Mouse (Mus musculus): Measurements from ENCODE around the gene Traip.

The Traip gene

DNA sequence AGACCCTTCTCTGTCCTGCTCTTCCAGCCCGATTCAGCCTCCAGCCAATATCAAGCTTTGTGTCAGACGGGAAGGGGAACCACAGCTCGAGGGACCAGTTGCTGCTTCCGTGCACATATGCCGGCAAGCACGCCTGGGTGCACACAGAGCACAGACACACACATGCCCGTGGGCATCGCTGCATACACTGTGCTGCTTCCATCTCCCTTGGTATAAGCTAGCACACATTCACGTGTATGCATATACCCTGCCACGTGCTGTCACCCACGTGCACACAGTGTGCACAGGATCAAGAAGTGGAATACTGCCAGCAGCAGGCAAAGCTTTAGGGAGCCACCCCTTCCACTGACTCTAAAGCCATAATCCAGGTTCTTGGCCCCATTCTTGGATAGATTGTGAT lies 15.8 kb upstream of the Traip start:
- peak; percentile 73 to 83 for DNase-seq (ENCODE audit: low spot score in 2 of 2)

DNA sequence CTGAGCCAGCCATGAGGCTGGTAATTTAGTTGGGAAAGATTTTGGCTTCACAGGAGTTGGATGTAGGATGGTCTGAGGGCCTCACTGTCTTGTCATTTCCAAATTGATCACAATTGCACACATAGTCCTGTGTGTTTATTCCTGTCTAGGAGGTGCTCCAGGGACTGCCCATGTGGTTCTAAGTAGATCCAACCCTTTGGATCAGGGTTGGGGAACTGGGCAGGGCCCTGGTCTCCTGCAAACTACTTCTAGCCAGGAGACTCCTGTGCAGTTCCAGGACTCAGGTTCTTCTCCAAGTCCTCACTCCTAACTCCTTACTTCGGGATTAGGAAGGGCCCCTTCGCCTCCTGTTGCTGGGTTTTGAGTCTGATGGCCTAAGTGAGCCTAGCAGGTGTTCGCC lies 14.6 kb upstream of the Traip start, which contains the start of gene Camkv:
Camkv (plus strand) TSS at position 301 of the 400 bp plus-strand sequence.
- DNase-seq (ENCODE audit: low spot score in 2 of 2) = no peak

DNA sequence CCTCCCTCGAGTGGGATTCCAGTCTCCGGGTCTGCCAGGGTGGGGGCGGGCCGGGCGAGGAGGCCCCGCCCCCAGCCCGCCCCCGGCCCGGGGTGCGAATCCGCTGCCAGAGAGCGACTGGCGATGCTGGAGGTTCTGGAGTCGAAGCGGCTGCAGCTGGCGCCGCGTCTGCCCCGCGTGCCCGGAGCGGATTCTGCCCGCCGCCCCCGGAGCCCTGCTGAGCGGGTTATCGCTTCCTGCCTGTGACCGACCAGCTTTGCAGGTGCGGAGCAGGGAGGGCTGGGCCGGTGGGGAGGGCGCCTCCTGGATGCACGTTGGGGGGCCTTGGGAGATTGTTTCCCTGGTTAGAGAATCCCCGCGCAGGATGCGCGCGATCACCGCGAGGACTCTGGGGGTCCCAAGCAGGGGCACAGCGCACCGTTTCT lies 14.1 kb upstream of the Traip start:
- peak; percentile 73 for DNase-seq (ENCODE audit: low spot score in 2 of 2)

DNA sequence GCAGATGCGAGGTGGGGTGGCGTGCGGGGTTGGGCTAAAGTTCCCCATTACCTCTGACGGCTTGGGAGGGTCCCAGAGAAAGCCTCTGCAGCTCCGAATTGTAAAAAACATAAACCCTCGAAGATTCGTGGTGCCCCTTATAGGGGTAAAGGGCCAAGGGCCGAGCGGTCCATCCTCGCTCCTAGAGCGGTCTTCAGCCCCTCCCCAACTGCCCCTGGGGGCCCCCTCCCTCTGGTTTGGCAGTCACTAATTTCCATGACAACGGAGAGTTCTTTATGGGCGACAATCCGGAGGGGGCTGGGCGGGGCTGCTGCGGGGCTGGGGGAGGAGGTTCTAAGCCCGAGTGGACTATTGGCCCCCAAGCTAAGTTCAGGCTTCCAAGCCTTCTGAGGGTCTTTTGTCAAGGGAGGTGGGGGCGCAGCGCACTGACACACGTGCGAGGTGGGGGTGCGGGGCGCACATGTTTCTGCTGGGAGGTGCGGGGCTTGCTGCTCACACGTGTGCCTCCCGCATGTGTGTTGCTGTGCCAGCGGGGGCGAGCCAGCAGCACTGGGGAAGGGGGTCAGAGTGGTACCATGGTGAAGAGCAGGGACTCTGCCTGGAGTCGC lies 13.6 kb upstream of the Traip start:
- peak; percentile 84 to 85 for DNase-seq (ENCODE audit: low spot score in 2 of 2)

DNA sequence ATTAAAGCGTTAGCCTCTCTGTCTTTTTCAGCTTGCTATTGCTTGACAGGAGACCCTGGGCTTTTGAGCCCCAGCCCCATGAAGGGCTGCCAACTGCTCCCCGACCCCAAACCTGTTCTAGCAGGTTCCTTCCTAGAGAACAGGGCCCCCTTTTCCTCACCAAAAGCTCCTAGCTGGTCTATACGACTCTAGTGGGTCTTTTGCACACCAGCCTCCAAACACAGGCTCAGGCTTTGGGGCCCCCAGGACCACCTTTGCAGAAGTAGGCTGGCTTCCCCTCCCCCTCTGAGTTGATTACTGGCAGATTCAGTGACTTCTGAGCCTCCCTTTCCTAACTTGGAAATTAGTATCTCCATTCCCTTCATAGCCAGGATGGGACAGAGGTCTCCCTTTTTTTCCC lies 13.1 kb upstream of the Traip start:
- DNase-seq (ENCODE audit: low spot score in 2 of 2) = no peak

DNA sequence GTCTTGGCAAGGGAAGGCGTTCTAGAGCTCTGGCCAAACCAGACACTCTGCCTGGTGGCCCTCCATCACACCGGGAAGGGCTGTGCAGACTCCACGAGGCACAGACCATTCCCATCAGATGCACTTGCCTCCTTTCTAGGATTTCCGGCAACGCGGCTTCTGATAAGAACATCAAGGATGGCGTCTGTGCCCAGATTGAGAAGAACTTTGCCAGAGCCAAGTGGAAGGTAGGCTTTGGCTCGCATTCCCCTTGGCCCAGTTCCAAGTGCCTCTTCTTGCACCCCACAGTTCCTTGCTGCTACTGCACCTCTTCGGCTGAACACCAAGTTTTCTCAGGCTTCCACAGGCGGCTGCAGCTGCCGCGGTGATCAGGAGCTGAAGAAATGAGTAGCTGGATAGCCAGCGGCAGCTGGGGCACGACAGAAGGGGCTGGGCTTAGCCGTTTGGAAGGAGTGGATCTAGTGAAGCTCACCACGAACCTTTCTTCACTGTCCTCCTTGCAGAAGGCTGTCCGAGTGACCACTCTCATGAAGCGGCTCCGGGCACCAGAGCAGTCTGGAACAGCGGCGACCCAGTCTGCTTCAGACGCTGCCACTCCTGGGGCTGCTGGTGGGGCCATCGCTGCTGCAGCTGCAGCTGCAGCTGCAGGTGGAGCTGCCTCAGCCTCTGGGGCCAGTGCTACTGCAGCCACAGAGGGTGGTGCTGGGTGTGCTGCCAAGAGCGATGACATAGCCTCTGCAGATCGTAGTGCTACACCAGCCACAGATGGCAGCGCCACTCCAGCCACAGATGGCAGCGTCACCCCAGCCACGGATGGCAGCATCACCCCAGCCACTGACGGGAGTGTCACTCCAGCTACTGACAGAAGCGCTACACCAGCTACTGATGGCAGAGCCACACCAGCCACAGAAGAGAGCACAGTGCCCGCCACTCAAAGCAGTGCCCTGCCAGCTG lies 2.4 kb upstream of the Traip start:
- no peak for DNase-seq (ENCODE audit: low spot score in 2 of 2)

DNA sequence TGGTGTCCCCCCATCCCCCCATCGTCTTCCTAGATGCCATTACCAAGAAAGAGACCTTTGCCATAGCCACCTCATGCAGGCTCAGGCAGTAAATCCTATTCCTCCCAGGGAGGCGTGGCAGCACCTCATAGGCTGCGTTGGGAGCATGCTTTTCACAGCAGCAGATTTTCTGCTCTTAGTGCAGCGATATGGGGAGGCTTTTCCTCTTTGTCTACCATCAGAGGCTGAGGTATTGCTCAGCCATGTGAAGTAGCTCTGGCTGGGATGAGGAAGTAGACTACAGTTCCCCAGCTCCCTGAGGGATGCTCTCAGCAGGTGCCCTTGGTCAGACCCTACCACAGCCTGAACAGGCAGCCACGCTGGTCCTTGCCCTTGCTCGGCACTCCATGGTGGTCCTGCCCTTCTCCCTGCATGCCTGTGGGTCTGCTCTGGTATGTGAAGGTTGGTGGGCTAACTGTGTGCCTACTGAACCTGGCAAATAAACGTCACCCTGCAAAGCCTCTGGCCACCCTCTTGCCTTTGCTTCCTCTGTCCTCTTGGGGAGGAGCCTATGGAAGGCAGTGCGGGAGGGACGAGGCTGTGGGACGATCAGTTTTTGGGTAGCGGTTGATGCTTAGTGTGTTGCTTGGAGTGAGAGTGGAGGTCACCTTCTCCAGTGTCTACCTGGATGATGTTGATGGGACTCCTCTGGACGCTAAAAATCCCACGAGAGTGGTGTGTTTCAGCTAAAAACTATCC lies 583 bp upstream of the Traip start:
- DNase-seq (ENCODE audit: low spot score in 2 of 2) = no peak

DNA sequence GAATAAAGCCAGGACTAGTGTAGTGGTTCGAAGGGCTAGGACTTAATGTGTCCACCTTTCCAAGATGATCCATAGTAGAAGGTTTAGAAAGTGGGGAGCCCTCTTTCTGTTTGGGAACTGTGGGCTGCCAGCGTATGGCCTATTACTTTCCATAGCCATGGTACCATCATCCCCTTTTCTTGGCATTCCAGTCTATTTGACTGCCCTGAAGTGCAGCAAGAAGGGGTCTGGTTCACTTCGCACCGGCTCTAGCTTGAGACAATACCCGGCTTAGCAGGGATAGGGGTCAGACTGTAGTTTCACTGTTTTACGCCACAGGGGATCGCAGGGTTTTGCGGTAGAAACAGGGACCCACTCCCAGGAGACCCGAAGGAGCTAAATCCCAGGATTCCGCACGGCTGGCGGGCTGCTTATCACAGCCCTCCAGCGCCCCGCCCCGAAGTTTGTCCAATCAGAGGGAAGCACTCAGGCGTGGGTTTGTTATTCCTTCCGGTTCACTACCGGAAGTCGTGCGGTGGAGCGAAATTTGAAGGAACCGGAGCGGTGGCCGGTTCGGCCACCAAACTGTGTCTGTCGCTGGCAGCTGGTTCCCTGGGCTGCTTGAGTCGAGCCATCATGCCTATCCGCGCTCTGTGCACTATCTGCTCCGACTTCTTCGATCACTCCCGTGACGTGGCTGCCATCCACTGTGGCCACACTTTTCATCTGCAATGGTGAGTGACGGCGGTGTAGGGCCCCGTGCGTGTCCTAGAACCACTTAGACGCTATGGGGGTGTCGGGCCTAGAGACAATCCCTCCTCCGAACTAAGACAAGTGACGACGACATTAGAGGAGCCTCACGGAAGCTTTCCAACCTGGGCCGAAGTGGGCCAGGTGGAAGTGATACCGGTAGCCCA lies 772 bp downstream of the Traip start:
- DNase-seq (ENCODE audit: low spot score in 2 of 2) = peak; percentile 96 to 97

DNA sequence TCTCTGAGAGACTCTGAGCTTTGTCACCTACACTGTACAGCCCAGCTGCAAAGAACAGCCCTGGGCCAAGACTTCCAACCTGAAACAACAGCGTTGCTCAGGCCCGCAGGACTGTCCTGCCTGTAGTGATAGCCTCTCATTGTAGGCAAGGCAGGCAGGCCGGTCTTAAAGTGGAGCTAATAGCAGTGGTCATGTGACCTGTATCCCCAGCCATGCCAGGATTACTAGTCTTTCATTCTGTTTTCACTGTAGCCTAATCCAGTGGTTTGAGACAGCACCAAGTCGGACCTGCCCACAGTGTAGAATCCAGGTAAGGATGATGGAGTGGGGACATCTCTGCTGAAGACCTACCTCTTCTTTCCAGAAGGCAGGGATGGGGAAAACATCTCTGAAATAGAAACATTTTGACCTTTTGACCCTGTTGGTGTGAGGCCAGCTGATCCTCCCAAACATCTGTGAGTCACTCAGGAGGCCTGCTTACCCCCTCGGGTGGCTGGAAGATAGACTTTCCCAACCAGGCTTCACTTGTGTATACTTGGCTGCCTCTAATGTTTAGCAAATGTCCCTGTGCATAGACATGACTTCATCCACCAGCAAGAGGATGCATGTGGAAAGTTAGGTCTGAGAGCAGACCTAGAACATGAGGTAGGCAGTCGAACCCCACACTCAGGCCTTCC lies 5.8 kb downstream of the Traip start:
- no peak for DNase-seq (ENCODE audit: low spot score in 2 of 2)

DNA sequence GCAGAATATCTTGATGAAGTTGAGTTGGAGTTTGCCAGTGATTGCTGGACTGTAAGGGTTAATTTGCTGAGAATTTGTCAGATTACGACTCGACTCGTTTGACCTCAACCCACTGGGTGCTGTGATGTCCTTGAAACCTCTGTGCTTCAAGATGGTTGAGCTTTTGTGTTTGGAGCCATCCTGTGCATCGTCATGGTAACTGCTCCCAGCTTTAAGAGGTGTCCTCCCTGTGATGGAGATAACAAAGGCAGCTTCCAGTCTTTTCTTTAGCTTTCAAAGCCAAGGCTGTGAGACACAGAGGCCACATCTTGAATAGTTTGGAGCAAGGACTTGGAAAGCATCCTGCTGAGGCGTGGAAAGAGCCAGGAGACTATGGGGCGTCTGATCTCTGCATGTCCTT lies 7.2 kb downstream of the Traip start:
- DNase-seq (ENCODE audit: low spot score in 2 of 2) = no peak

DNA sequence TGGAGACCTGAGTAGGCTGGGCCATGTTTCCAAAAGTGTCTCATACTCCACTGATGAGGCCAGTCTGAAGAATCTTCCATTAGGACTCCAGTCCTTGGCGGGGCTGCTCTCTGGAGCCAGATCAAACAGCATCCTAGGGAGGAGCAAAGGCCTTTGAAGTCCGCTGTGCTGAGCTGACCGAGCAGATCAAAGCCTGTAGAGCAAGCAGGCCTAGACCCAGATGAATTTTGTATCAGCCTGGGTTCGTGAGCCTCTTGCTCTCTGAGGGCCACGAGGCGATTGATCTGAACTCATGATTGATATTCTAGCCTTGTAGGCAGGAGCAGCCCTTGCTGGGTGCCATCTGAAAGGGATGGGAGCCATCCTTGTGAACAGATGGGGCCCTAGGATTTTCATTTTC lies 10.0 kb downstream of the Traip start:
- no peak for DNase-seq (ENCODE audit: low spot score in 2 of 2)

DNA sequence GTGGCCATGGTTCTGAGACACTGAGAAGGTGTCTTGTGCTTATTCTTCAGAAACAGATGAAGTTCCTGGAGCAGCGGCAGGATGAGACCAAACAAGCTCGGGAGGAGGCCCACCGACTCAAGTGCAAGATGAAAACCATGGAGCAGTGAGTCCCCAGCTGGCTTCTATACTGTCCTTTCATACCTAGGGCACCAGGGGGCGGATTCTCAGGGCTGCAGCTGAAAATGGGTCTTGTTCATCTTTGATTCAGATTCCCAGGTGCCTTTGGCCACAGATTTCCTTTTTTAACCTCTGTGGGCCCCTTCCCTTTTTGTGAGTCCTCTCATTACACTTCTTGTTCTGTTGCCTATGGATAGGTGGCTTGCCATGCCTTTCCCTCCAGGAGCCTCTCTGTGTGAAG lies 11.0 kb downstream of the Traip start:
- no peak for DNase-seq (ENCODE audit: low spot score in 2 of 2)

DNA sequence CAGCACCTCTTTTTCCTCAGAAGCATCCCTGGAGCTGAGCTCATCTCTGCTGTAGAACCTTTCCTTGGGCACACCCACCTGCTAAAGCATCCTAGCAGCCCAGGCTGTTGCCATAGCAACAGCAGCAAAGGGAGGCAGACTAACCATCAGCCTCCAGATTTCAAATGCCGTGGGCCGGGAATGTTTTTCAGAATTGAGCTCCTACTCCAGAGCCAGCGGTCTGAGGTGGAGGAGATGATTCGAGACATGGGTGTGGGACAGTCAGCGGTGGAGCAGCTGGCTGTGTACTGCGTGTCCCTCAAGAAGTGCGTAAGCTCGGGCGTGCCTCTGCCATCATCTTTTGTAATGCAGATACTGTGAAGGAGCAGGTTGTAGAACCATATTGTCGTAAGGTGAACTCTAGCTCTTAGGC lies 11.4 kb downstream of the Traip start:
- peak; percentile 90 to 95 for DNase-seq (ENCODE audit: low spot score in 2 of 2)

DNA sequence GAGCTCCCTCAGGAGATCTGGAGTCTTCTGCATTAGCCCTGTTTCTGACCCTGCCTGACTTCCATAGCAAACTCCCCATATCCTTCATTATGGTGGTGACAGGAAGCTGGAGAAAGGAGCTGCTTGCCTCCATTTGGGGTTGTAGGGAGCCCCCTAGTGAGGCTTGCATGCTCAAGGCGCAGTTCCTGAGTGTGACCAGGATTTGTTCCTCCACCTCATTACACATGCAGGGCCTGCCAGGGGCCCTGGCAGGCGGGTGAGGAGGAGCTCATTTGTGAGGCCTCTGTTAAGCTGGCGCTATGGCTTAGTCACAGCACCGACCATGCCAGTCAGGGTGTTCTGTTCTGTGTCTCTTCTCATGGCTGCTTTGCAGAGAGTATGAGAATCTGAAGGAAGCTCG lies 11.9 kb downstream of the Traip start:
- DNase-seq (ENCODE audit: low spot score in 2 of 2) = peak; percentile 82 to 83

DNA sequence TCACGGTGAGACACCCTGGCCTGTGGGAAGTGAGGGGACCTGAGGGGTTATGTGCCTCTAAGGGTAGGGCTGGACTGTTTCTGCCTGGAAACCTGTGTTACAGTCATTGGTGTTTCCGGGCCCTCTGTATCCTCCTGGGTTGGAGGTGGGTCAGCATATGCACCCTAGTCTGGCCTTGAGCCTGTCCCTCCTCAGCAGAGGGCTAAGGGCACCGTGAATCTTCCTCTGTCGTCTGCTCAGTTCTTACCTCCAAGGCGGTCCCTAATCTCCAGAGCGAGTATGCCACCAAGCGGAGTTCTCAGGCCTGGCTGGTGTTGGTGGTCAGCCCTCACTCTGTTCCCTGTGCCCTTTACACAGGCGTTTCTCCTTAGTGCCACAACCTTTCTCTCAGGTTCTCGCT lies 13.0 kb downstream of the Traip start:
- DNase-seq (ENCODE audit: low spot score in 2 of 2) = no peak

DNA sequence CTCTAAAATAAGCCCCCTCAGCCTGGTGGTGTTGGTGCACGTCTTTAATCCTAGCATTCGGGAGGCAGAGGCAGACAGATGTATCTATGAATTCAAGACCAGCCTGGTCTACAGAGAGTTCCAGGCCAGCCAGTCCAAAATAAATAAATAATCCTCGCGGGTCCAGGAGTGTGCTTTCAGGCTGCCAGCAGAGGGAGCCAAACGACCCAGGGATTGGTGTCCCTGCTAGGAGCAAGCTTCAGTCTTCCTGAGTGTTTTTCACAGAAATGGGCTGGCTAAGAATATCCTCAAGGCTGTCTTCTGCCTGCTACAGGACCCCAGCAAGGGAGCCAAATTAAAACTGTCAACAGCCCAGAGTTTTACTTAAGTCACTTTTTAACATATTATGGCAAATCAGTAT lies 13.8 kb downstream of the Traip start:
- peak; percentile 85 to 88 for DNase-seq (ENCODE audit: low spot score in 2 of 2)

DNA sequence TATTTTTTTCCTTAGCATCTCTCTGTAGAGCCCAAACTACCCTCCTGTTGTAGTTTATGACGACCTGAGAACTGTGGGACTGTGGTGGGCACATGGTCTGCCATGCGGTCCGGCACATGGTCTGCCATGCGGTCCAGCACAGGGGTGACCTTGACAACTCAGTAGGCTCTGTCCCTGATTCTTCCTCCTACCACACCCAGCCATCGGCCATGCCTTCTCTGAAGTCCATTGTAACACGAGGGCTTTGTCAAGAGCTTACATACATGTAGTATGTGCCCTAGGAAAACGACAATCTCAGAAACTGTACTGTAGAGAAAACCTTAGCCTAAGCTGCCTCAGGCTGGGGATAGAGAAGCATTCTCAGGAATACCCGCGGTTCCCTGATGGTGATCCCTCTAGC lies 14.7 kb downstream of the Traip start:
- no peak for DNase-seq (ENCODE audit: low spot score in 2 of 2)

DNA sequence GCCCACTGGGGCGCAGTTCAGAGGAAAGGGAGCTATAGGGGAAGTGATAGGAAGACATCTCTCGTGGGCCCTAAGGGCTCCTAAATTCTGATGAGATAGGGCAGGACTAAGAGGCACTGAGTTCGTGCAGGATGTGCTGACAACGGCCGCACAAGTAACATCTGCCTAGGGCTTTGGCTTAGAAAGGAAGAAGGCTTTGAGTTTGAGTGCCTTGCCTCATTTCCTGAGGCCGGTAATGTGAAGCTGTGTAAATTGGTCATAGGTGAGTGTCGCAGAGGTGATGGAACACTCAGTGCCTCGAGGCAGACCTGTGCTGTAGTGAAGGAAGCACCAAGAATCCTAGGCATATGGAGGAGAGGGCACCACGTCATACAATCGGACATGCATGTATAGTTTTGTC lies 16.7 kb downstream of the Traip start:
- DNase-seq (ENCODE audit: low spot score in 2 of 2) = no peak

DNA sequence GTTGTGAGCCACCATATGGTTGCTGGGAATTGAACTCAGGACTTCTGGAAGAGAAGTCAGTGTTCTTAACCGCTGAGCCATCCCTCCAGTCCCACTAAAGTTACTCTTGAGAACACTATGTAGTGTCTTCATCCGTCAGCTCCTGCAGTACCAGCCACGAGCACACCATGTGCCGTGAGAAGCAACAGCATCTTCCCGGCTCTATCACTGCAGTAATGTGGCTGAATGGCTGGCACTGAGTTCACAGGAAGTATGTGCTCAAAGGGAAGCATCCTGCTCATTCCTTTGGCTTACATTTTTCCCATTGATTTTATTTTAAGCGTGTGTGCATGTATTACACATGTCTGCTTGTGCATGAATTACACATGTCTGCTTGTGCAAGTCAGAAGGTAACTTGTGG lies 17.5 kb downstream of the Traip start:
- DNase-seq (ENCODE audit: low spot score in 2 of 2) = peak in 1 of 2 experiments; percentile 21

DNA sequence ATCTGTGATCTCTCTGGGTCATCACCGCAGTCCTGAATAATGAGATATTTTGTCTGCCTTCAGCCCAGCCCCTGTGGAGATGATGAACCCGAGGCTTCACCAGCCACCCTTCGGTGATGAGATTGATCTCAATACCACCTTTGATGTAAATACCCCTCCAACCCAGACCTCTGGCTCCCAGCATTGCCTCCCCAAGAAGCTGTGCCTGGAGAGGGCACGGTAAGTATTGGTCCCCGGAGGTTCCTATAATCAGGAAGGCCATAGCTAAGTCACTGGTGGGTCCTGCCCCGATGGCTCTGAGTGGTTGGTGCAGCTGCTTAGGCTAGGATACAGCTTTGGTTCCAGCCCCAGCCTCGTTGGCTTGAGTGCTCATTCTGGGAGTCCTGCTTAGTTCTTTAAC lies 18.6 kb downstream of the Traip start:
- DNase-seq (ENCODE audit: low spot score in 2 of 2) = no peak

DNA sequence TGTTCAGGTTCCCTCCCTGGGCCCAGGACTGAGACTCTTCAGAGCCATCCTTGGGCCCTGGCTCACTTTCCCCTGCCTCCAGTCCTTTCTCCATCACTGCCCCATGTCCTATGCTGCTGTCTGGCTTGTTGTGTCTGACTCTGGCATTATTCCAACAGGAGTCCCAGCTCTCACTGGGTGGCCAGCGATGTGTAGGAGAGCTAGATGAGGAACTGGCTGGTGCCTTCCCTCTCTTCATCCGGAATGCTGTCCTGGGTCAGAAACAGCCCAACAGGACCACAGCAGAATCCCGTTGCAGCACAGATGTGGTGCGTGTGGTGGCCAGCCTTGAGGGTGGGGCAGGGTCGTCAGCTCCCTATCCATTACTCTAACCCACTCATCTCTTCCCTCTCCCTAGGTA lies 20.4 kb downstream of the Traip start:
- peak in 1 of 2 experiments; percentile 20 for DNase-seq (ENCODE audit: low spot score in 2 of 2)

Measured in right cerebral cortex, postnatal 10 days (tissue).